Mouse (Mus musculus): Measurements from ENCODE around the gene Tnfrsf23. TPM values are rescaled to one million over a fixed set of nuclear protein-coding genes. Genes with fewer than 3 reads are reported as not detected.
A peak's percentile ranks its signal among the peaks of the same experiment; 100 is the strongest.
"Not testable (repeated sequence)": the region's sequence is repeated elsewhere in the genome, so short reads cannot be mapped to it uniquely, and the experiment has no call there.

The Tnfrsf23 gene
- polyA plus RNA-seq, 1 experiment from 2014 or later, result 0.17 TPM

GRCm38 (mm10) chr7:143680836-143681235 is 4.8 kb downstream of the Tnfrsf23 start:
- H3K4me3 ChIP-seq (replicated peaks); H3K4me1 ChIP-seq (replicated peaks); DNase-seq; H3K9ac ChIP-seq; H3K4me2 ChIP-seq; H3K27ac ChIP-seq; ATAC-seq (ENCODE audit: low read depth); H3K27me3 ChIP-seq; H3K9me3 ChIP-seq (replicated peaks); H3K36me3 ChIP-seq: not testable (repeated sequence)
- WGBS (ENCODE audit: insufficient replicate concordance), result 25% methylated on average over 2 of the region's 2 CpGs

DNA sequence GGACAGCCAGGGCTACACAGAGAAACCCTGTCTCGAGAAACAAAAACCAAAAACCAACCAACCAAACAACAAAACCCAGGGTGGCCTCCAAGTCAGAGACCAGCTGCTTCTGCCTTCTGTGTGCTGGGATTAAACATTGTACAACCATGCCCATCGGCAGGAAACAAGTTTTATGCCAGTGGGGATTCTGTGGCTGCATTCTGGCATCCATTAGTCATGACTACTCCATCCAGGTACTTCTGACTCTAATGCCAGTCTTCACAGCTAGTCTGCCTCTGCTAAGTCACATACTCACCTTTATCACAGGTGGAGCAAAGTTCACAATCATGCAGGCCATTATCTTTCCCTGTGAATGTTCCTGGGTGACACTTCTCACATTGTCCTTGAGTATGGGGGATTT is 6.0 kb downstream of the Tnfrsf23 start:
- H3K27me3 ChIP-seq; H3K4me3 ChIP-seq (replicated peaks); H3K27ac ChIP-seq; H3K4me1 ChIP-seq (replicated peaks); H3K36me3 ChIP-seq; ATAC-seq (ENCODE audit: low read depth); H3K9me3 ChIP-seq (replicated peaks); H3K4me2 ChIP-seq; H3K9ac ChIP-seq; DNase-seq: not testable (repeated sequence)
- WGBS (ENCODE audit: insufficient replicate concordance), result 48% methylated on average over 2 of the region's 2 CpGs

DNA sequence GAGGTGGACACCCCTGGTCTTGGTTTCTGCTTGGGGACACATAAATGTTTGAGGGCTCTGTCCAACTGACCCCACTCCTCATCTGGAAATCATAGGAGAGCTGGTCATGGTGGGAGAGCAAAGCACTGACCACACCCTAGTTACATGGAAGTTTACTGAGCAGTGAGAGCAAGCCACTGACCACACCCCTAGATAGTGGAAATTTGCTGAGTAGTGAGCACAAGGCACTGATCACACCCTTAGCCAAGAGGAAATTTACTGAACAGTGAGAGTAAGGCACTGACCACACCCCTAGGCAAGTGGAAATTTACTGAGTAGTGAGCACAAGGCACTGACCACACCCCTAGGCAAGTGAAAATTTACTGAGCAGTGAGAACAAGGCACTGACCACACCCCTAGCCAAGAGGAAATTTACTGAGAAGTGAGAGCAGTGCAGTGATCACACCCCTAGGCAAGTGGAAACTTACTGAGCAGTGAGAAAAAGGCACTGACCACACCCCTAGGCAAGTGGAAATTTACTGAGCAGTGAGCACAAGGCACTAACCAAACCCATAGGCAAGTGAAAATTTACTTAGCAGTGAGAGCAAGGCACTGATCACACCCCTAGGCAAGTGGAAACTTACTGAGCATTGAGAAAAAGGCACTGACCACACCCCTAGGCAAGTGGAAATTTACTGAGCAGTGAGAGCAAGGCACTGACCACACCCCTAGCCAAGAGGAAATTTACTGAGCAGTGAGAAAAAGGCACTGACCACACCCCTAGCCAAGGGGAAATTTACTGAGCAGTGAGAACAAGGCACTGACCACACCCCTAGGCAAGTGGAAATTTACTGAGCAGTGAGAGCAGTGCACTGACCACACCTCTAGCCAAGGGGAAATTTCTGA is 19.0 kb downstream of the Tnfrsf23 start:
- Histone ChIP-seq H3K9me3 (replicated peaks) (no peaks in the 10 kb centered on the region), H3K27me3 (no peaks in the 10 kb centered on the region), H3K27ac (no peak overlapping the region), H3K36me3 (no peaks in the 10 kb centered on the region), H3K4me2 (no peak overlapping the region), H3K4me1 (replicated peaks) (peaks cover 10% of the 10 kb centered on the region), H3K4me3 (replicated peaks) (no peak overlapping the region), H3K9ac (no peak overlapping the region)
- DNase-seq (no peak), ATAC-seq (ENCODE audit: low read depth) (no peak)

DNA sequence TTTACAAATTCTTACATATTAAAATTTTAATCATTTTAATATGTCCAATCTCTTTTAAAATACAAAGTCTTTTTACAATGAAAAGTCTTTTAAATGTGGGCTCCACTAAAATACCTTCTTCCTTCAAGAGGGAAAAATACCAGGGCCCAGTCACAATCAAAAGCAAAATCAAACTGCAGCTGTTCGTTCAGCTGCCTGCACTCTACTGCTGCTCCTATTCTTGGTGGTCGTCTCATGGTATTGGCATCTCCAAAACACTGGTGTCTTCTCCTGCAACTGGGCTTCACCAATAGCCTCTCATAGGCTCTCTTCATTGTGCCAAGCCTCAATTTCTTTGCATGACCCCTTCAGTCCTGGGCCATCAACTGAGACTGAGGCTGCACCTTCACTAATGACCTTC is 22.2 kb downstream of the Tnfrsf23 start:
- no peak for DNase-seq
- H3K4me1 ChIP-seq (replicated peaks), result peaks cover 10% of the 10 kb centered on the region
- H3K4me3 ChIP-seq (replicated peaks), result no peak overlapping the region
- H3K36me3 ChIP-seq, result no peaks in the 10 kb centered on the region
- H3K4me2 ChIP-seq, result no peak overlapping the region
- WGBS (ENCODE audit: insufficient replicate concordance), result 60% methylated on average over 2 of the region's 2 CpGs
- H3K27ac ChIP-seq, result no peak overlapping the region
- no peaks in the 10 kb centered on the region for H3K27me3 ChIP-seq
- no peak overlapping the region for H3K9ac ChIP-seq
- no peak for ATAC-seq (ENCODE audit: low read depth)
- no peaks in the 10 kb centered on the region for H3K9me3 ChIP-seq (replicated peaks)

DNA sequence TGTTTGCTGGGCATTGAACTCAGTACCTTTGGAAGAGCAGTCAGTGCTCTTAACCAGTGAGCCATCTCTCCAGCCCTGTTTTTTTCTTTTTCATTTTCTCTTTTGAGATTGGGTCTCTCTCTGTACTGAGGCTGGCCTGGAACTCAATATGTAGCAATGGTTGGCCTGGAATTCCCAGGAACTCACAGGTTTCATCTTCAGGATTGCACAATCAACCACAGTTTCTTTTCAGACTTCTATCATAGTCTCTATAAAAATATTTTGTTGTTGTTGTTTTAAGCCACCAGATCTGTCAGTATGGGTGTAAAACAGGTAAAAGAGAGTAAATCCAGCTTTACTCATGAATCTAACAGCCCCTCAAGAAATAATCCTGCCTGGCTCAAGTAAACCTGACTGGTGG is 24.9 kb downstream of the Tnfrsf23 start:
- no peaks in the 10 kb centered on the region for H3K27me3 ChIP-seq
- H3K4me3 ChIP-seq (replicated peaks), result no peak overlapping the region
- no peak overlapping the region for H3K27ac ChIP-seq
- no peak for DNase-seq
- H3K9me3 ChIP-seq (replicated peaks), result no peaks in the 10 kb centered on the region
- H3K4me2 ChIP-seq, result no peak overlapping the region
- no peaks in the 10 kb centered on the region for H3K36me3 ChIP-seq
- H3K4me1 ChIP-seq (replicated peaks), result no peaks in the 10 kb centered on the region
- no peak for ATAC-seq (ENCODE audit: low read depth)
- no peak overlapping the region for H3K9ac ChIP-seq

- H3K36me3 ChIP-seq; H3K9ac ChIP-seq; H3K27ac ChIP-seq; H3K27me3 ChIP-seq; H3K4me1 ChIP-seq (replicated peaks); DNase-seq; ATAC-seq (ENCODE audit: low read depth); H3K4me3 ChIP-seq (replicated peaks); H3K9me3 ChIP-seq (replicated peaks): not testable (repeated sequence)
- H3K4me2 ChIP-seq, result peak overlapping the region; percentile 83
- 46% methylated on average over 10 of the region's 10 CpGs for WGBS (ENCODE audit: insufficient replicate concordance)
These were observed 35.8 kb downstream of the Tnfrsf23 start for GRCm38 (mm10) chr7:143649769-143650346.

GRCm38 (mm10) chr7:143649034-143649768 is 36.5 kb downstream of the Tnfrsf23 start, which contains the start of gene Tnfrsf22:
Gene Tnfrsf22 (minus strand): TSS chr7:143649661.
- peak; percentile 86 for ATAC-seq (ENCODE audit: low read depth)
- H3K27me3 ChIP-seq, result peaks cover 3% of the 10 kb centered on the region

GRCm38 (mm10) chr7:143643949-143644348 is 41.7 kb downstream of the Tnfrsf23 start:
- WGBS (ENCODE audit: insufficient replicate concordance), result 43% methylated on average over 2 of the region's 2 CpGs
- not testable (repeated sequence) for H3K36me3 ChIP-seq; H3K4me1 ChIP-seq (replicated peaks); H3K4me2 ChIP-seq; DNase-seq; H3K4me3 ChIP-seq (replicated peaks); H3K27ac ChIP-seq; H3K9me3 ChIP-seq (replicated peaks); ATAC-seq (ENCODE audit: low read depth); H3K9ac ChIP-seq; H3K27me3 ChIP-seq

More at GRCm38 (mm10) chr7:143649034-143649768, 36.5 kb downstream of the Tnfrsf23 start, which contains the start of gene Tnfrsf22:
- Histone ChIP-seq H3K4me1 (replicated peaks) (peaks cover 6% of the 10 kb centered on the region), H3K36me3 (no peaks in the 10 kb centered on the region), H3K4me3 (replicated peaks) (peak within 1 kb of the TSS; percentile 61), H3K9ac (peak within 1 kb of the TSS; percentile 58), H3K9me3 (replicated peaks) (0 out of 2 replicates have a peak, but pooled peaks cover 2% of the 10 kb centered on the region), H3K27ac (no peak within 1 kb of the TSS), H3K4me2 (peak within 1 kb of the TSS; percentile 83)
- 5% methylated on average over 39 of the region's 39 CpGs for WGBS (ENCODE audit: insufficient replicate concordance)
- DNase-seq, result peak; percentile 61

DNA sequence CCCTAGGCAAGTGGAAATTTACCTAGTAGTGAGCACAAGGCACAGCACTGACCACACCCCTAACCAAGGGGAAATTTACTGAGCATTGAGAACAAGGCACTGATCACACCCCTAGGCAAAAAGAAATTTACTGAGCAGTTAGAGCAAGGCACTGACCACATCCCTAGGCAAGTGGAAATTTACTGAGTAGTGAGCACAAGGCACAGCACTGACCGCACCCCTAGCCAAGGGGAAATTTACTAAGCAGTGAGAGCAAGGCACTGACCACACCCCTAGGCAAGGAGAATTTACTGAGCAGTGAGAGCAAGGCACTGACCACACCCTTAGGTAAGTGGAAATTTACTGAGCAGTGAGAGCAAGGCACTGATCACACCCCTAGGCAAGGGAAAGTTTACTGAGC is 49.0 kb downstream of the Tnfrsf23 start:
- no peaks in the 10 kb centered on the region for H3K27me3 ChIP-seq
- no peak overlapping the region for H3K9ac ChIP-seq
- H3K27ac ChIP-seq, result no peak overlapping the region
- WGBS (ENCODE audit: insufficient replicate concordance), result 74% methylated on average over 1 of the region's 1 CpGs
- ATAC-seq (ENCODE audit: low read depth) (no peak), DNase-seq (no peak)
- H3K36me3 ChIP-seq, result no peaks in the 10 kb centered on the region
- H3K4me3 ChIP-seq (replicated peaks), result no peak overlapping the region
- no peak overlapping the region for H3K4me2 ChIP-seq
- H3K9me3 ChIP-seq (replicated peaks), result no peaks in the 10 kb centered on the region
- H3K4me1 ChIP-seq (replicated peaks), result no peaks in the 10 kb centered on the region

- Histone ChIP-seq H3K4me3 (replicated peaks) (no peak overlapping the region), H3K9ac (no peak overlapping the region), H3K4me1 (replicated peaks) (no peaks in the 10 kb centered on the region), H3K4me2 (no peak overlapping the region), H3K9me3 (replicated peaks) (no peaks in the 10 kb centered on the region), H3K36me3 (no peaks in the 10 kb centered on the region), H3K27me3 (no peaks in the 10 kb centered on the region), H3K27ac (no peak overlapping the region)
- 48% methylated on average over 2 of the region's 2 CpGs for WGBS (ENCODE audit: insufficient replicate concordance)
- DNase-seq, result no peak
- ATAC-seq (ENCODE audit: low read depth), result no peak
These were observed 54.2 kb downstream of the Tnfrsf23 start for GRCm38 (mm10) chr7:143631503-143631902.

DNA sequence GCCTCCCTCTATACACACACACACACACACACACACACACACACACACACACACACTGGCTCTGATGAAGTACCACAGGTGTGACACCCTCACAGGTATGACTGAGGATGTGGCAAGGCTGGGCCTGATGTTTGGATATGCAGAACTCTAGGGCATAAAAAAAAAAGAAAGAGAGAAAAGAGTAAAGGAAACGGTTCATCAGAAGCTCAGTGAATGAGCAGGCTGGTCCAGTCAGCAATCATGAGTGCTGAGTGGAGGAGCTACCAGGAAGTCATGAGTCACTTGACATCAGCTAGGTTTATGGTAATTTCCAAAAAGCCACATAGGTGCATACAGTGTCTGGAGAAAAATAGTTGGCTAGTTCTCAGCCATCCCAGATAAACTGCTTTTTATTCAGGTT is 56.2 kb downstream of the Tnfrsf23 start:
- WGBS (ENCODE audit: insufficient replicate concordance), result 41% methylated on average over 1 of the region's 1 CpGs
- Histone ChIP-seq H3K9ac (no peak overlapping the region), H3K4me2 (no peak overlapping the region), H3K4me3 (replicated peaks) (no peak overlapping the region), H3K36me3 (no peaks in the 10 kb centered on the region), H3K9me3 (replicated peaks) (no peaks in the 10 kb centered on the region), H3K27me3 (no peaks in the 10 kb centered on the region), H3K27ac (no peak overlapping the region), H3K4me1 (replicated peaks) (no peaks in the 10 kb centered on the region)
- ATAC-seq (ENCODE audit: low read depth) (no peak), DNase-seq (no peak)
